Mouse (Mus musculus) limb, embryonic 15.5 days (tissue): ENCODE measurements around the gene Mogs. TPM values are rescaled to one million over a fixed set of nuclear protein-coding genes. Genes with fewer than 3 reads are reported as not detected.

Source experiments
- ATAC-seq: fragments of 200-750 bp; cut with Nextera tagmentation; 2 replicates; pipeline ENCODE4 v1.8.0; 2017; ENCODE audit warnings: low read depth, moderate TSS enrichment; ENCODE audit not compliant: insufficient number of reproducible peaks, low FRiP score, low TSS enrichment
- H3K27ac ChIP-seq: fragments of 300-500 bp; sonication (generic); 2 replicates; pipeline ENCODE4 v1.5.1; 2015; ENCODE audit warnings: moderate library complexity, mild to moderate bottlenecking, inconsistent platforms
- H3K27me3 ChIP-seq: fragments of 300-500 bp; sonication (generic); 2 replicates; pipeline ENCODE4 v1.6.1; 2015; ENCODE audit warnings: inconsistent platforms
- H3K36me3 ChIP-seq: fragments of 300-500 bp; sonication (generic); 2 replicates; pipeline ENCODE4 v1.6.1; 2015; ENCODE audit warnings: inconsistent platforms
- H3K4me1 ChIP-seq: fragments of 300-500 bp; sonication (generic); 2 replicates; pipeline ENCODE4 v1.6.1; 2015; ENCODE audit warnings: inconsistent platforms
- H3K4me2 ChIP-seq: fragments of 300-500 bp; sonication (generic); 2 replicates; pipeline ENCODE4 v1.6.1; 2015; ENCODE audit warnings: mild to moderate bottlenecking, inconsistent platforms
- H3K4me3 ChIP-seq: fragments of 300-500 bp; sonication (generic); 2 replicates; pipeline ENCODE4 v1.5.1; 2015; ENCODE audit warnings: mild to moderate bottlenecking, inconsistent platforms
- H3K9ac ChIP-seq: fragments of 300-500 bp; sonication (generic); 2 replicates; pipeline ENCODE4 v1.6.1; 2015; ENCODE audit warnings: inconsistent platforms
- H3K9me3 ChIP-seq: fragments of 300-500 bp; sonication (generic); 2 replicates; pipeline ENCODE4 v1.6.1; 2016; ENCODE audit warnings: inconsistent platforms
- WGBS: fragments of 180-500 bp; shearing (Covaris S2); methylation state at CpG from one replicate; pipeline ENCODE4 v1.1.7; 2015; 5-methylcytosine and 5-hydroxymethylcytosine counted together
- polyA plus RNA-seq: library from polyadenylated mRNA; unstranded; fragments of >200 nt; fragmentation: Nextera tagmentation; extraction: Ambion mirVana; gene quantifications from 2 replicates; pipeline ENCODE4 v1.2.1, GENCODE M21; 2015

Mogs gene
- polyA plus RNA-seq, 1 experiment from 2014 or later: 53.8 TPM

DNA sequence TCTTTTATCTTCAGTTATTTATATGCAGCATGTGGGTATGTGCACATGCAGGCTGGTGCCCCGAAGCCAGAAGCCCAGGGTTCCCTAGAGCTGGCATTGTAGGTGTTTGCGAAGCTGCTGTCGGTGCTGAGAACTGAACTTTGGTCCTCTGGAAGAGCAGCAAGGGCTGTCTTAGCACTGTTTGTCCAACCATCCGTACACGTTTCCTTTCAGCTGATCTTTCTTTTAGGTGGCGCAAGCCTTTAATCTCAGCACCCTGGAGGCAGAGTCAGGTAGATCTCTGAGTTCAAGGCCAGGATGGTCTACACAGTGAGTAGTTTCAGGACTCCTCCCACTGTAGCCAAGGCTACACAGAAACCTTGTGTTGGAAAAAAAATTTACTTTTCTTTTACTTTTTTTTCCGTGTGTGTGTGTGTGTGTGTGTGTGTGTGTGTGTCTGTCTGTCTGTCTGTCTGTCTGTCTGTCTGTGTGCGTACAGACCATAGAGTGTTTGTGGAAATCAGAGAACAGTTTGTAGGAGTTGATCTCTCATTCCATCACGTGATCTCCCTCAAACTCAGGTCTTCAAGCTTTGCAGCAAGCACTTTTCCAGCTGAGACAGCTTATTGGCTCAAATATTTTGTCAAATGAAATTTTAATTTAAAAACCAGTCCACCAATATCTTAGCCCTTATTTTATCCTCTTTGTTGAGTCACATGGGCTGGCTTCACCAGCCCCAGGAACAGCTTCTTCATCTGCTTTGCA, 17.1 kb downstream of the Mogs start:
- peaks cover 17% of the 10 kb centered on the region for H3K4me1 ChIP-seq
- no peak overlapping the region for H3K9ac ChIP-seq
- H3K27me3 ChIP-seq: no peaks in the 10 kb centered on the region
- no peak overlapping the region for H3K4me2 ChIP-seq
- H3K27ac ChIP-seq: no peak overlapping the region
- H3K4me3 ChIP-seq: no peak overlapping the region
- ATAC-seq: no peak
- WGBS: 79% methylated on average over 9 of the region's 9 CpGs
- no peaks in the 10 kb centered on the region for H3K36me3 ChIP-seq
- H3K9me3 ChIP-seq: no peaks in the 10 kb centered on the region

DNA sequence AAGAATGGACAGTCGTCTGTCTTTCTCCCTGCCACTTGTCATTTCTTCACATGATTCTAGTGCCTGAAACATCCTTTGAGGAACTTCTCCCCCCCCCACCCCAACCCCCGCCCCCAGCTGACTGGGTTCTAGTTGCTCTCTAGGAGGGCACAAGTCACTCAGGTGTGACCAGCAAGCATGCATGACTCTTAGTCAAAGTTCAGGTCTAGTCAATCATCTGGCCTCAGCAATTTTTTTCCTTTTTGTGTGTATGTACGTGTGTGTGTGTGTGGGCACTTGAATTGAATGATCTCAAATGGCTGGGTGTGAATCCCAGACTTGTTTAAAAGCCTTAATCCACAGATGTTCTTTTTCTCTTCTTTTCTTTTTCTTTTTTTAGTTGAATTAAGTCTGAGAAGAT, 18.9 kb downstream of the Mogs start:
- H3K4me2 ChIP-seq: no peak overlapping the region
- WGBS: 69% methylated on average over 3 of the region's 3 CpGs
- no peak overlapping the region for H3K9ac ChIP-seq
- peaks cover 32% of the 10 kb centered on the region for H3K4me1 ChIP-seq
- no peak for ATAC-seq
- no peaks in the 10 kb centered on the region for H3K9me3 ChIP-seq
- no peak overlapping the region for H3K4me3 ChIP-seq
- no peak overlapping the region for H3K27ac ChIP-seq
- H3K27me3 ChIP-seq: no peaks in the 10 kb centered on the region
- no peaks in the 10 kb centered on the region for H3K36me3 ChIP-seq

DNA sequence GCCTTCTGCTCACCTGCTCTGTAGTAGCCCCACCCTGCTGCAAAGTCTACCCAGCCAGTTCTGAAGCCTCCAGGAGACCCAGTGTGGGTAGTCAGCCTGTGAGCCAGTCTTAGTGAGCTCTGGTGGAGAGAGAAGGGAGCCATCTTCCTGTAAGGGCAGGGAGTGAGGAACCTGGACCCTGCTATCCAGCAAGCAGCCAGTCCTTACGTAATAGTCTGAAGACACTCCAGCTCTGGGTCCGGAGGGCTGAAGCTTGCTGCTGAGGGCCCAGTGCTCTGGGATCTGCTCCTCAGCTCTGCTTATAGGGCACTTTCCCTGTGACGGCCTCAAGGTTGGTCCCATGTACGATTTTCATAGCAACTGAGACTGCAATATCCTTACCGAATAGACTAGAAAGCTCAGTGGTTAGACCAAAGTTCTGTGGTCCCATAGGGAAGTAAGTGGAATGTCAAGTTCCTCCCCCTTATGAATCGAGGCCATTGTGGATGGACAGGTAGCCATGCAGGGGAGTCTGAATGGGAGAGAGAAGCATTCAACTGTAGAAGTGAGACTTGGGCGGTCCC, 19.7 kb downstream of the Mogs start, which contains the start of gene Rtkn:
TSS of gene Rtkn (plus strand) at position 513 of the 563 bp plus-strand sequence.
- H3K27me3 ChIP-seq: no peaks in the 10 kb centered on the region
- H3K36me3 ChIP-seq: peaks cover 4% of the 10 kb centered on the region; the same call in 1 of the 2 replicates
- peak within 1 kb of the TSS; percentile 81 for H3K4me2 ChIP-seq
- peaks cover 40% of the 10 kb centered on the region for H3K4me1 ChIP-seq
- no peaks in the 10 kb centered on the region for H3K9me3 ChIP-seq
- ATAC-seq: no peak
- peak within 1 kb of the TSS; percentile 54 for H3K4me3 ChIP-seq
- peak within 1 kb of the TSS; percentile 63 for H3K9ac ChIP-seq
- WGBS: 57% methylated on average over 7 of the region's 7 CpGs
- H3K27ac ChIP-seq: peak within 1 kb of the TSS; percentile 100

DNA sequence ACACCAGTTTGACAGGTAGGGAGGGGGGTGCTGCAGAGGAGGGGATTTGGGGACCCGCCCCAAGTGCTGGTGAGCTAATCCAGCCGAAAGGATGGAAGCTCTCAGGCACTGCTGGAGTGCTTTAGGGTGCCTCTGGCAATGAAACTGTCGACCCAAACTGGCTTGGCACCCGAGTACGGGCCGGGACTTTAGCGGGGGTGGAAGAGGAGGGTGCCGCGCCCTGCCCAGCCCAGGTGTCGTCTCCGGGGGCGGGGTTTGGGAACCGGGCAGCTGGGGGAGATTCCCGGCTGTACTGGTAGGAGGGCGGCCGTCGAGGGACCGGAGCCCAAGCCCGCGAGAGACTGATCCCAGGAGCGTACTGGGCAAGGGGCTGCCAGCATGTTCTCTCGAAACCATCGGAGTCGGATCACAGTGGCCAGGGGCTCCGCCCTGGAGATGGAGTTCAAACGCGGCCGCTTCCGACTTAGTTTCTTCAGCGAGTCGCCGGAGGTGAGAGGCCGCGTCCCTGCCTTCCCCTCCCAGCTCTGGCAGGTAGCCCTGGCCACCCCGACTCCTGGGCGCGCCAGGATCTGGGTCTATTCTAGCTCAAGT, 20.4 kb downstream of the Mogs start:
- Histone ChIP-seq H3K27me3 (no peaks in the 10 kb centered on the region), H3K4me3 (peak overlapping the region; percentile 54), H3K9ac (peak overlapping the region; percentile 63), H3K4me1 (peaks cover 45% of the 10 kb centered on the region), H3K36me3 (peaks cover 5% of the 10 kb centered on the region; the same call in 1 of the 2 replicates), H3K27ac (peak overlapping the region; percentile 100), H3K9me3 (no peaks in the 10 kb centered on the region), H3K4me2 (peak overlapping the region; percentile 81)
- 1% methylated on average over 36 of the region's 37 CpGs for WGBS
- ATAC-seq: no peak; the same call in 1 of the 2 replicates

DNA sequence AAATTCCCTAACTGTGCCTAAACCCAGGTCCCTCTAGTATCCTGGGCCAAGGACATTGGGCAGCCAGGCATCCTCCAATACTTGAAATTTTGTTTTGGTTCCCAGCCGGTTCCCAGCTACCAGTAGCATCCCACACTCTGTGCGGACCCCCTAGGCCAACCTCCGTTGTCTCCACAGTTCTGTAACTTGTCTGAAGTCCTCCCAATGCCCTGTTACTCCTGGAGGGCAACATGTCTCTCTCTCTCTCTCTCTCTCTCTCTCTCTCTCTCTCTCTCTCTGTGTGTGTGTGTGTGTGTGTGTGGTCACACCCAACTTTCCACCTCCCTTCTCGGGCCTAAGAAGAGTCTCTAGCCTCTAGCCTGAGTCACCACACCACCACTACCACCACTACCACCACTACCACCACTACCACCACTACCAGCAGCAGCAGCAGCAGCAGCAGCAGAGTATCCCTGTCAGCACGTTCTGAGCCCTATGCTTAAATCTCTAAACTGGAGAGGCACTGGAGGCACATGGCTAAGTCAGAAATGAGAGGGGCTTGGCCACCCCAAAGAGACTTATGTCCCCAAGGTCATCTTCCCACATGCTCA, 21.1 kb downstream of the Mogs start:
- peaks cover 49% of the 10 kb centered on the region for H3K4me1 ChIP-seq
- H3K9ac ChIP-seq: peak overlapping the region; percentile 63
- no peaks in the 10 kb centered on the region for H3K9me3 ChIP-seq
- peak overlapping the region; percentile 81 for H3K4me2 ChIP-seq
- 9% methylated on average over 5 of the region's 5 CpGs for WGBS
- peaks cover 5% of the 10 kb centered on the region; the same call in 1 of the 2 replicates for H3K36me3 ChIP-seq
- no peak for ATAC-seq
- H3K27ac ChIP-seq: peak overlapping the region; percentile 100
- H3K27me3 ChIP-seq: no peaks in the 10 kb centered on the region
- H3K4me3 ChIP-seq: peak overlapping the region; percentile 54

DNA sequence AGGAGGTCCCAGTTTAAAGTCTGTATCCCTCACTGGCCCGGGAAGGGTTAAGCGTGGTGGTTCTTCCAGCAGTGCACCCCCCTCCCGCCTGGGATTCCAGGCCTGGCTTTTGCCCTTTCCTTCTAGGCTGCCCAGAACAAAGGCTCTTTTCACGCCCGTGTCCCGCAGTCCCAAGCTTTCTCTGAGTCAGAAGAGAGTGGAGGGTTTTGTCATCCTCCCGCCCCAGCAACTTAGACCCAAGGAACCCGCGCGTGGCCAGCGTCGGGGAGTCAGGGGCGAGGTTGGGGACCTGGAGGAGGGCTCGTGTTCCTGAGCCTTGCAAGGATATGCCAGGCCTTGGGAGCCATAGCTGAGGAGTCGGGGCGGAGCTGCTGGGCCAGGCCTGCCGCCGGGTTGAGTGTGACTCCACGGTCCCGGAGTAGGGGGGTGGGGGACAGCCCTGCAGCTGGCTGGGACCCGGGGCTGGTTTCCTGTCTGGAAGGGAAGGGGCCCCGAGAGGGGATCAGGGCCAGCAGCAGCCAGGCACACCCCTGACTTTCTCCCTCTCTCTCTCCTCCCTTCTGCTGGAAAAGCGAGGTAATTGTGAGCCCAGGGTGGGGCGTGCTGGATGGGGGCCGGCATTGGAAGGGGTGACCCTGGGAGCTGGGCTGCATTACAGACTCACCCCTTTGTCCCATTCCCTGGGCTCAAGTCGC, 21.7 kb downstream of the Mogs start:
- peak overlapping the region; percentile 54 for H3K4me3 ChIP-seq
- H3K4me1 ChIP-seq: peaks cover 56% of the 10 kb centered on the region
- under 1% methylated on average over 26 of the region's 26 CpGs for WGBS
- H3K27ac ChIP-seq: peak overlapping the region; percentile 100
- H3K27me3 ChIP-seq: no peaks in the 10 kb centered on the region
- H3K36me3 ChIP-seq: peaks cover 5% of the 10 kb centered on the region; the same call in 1 of the 2 replicates
- H3K4me2 ChIP-seq: peak overlapping the region; percentile 81
- no peaks in the 10 kb centered on the region for H3K9me3 ChIP-seq
- peak; percentile 90 for ATAC-seq
- peak overlapping the region; percentile 63 for H3K9ac ChIP-seq

DNA sequence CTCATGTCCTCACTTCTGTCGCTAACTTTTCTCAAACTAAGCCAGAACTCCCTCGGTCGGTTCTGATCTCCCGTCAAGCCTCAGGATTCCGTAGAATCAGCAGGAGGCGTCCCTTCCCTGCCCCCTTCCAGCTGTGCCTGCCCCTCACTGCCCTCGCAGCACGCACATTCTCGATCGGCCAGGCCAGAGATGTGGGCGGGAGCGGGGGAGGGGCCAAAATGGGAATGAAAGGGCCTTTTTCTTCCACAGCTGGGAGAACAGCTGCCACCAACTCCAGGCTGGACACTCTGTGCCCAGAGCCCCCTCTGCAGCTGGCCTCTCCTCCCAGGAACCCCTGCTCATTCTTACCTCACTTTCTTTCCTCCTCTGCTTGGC, 22.3 kb downstream of the Mogs start:
- H3K27ac ChIP-seq: peak overlapping the region; percentile 100
- H3K27me3 ChIP-seq: no peaks in the 10 kb centered on the region
- peak overlapping the region; percentile 81 for H3K4me2 ChIP-seq
- peak overlapping the region; percentile 54 for H3K4me3 ChIP-seq
- H3K9me3 ChIP-seq: no peaks in the 10 kb centered on the region
- H3K36me3 ChIP-seq: peaks cover 5% of the 10 kb centered on the region; the same call in 1 of the 2 replicates
- ATAC-seq: peak; percentile 87
- H3K4me1 ChIP-seq: peaks cover 61% of the 10 kb centered on the region
- H3K9ac ChIP-seq: peak overlapping the region; percentile 63
- WGBS: 0% methylated on average over 12 of the region's 12 CpGs

DNA sequence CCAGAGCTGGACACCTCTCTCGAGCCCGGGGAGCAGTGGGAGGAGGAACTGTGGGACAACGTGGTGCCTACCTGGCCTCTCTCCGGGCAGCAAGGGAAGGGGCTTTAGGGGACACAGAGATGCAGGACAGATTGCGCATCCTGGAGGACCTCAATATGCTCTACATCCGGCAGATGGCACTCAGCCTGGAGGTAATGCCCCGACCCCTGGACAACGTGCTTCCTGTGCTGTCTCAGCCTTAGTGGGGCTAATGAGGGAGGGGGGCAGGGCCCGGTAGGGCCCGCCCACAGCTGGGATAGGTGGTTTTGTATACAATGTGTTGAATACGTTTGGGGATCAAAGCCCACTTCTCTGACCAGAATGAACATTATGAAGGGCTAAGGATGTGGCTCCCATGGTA, 22.8 kb downstream of the Mogs start:
- peak overlapping the region; percentile 100 for H3K27ac ChIP-seq
- H3K9ac ChIP-seq: peak overlapping the region; percentile 63
- ATAC-seq: no peak
- H3K4me1 ChIP-seq: peaks cover 66% of the 10 kb centered on the region
- H3K4me3 ChIP-seq: peak overlapping the region; percentile 54
- H3K36me3 ChIP-seq: peaks cover 5% of the 10 kb centered on the region; the same call in 1 of the 2 replicates
- WGBS: under 1% methylated on average over 11 of the region's 11 CpGs
- no peaks in the 10 kb centered on the region for H3K27me3 ChIP-seq
- H3K4me2 ChIP-seq: peak overlapping the region; percentile 81
- no peaks in the 10 kb centered on the region for H3K9me3 ChIP-seq

DNA sequence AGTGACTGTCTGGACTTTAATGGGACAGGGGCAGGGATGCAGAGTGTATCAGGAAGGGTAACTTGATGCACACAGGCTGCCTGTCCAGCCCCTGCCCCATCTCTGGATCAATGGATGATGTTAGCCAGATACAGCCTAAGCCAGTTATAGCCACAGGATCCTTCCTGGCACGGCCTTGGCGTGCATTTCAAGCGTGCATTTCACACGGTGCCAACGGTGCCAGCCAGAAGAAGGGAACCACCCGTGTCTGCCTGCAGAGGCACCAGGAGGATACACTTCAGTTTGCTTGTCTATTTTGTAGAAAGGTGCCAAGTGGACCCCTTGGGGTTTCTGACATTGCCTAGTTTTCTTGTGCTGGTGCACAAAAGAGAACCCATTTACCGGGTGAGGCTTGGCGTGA, 24.7 kb downstream of the Mogs start:
- no peak overlapping the region for H3K4me2 ChIP-seq
- no peak overlapping the region for H3K27ac ChIP-seq
- ATAC-seq: no peak
- 87% methylated on average over 8 of the region's 8 CpGs for WGBS
- no peaks in the 10 kb centered on the region for H3K27me3 ChIP-seq
- H3K9ac ChIP-seq: no peak overlapping the region
- H3K4me3 ChIP-seq: no peak overlapping the region
- H3K4me1 ChIP-seq: peaks cover 69% of the 10 kb centered on the region
- peaks cover 8% of the 10 kb centered on the region; the same call in 1 of the 2 replicates for H3K36me3 ChIP-seq
- H3K9me3 ChIP-seq: no peaks in the 10 kb centered on the region

DNA sequence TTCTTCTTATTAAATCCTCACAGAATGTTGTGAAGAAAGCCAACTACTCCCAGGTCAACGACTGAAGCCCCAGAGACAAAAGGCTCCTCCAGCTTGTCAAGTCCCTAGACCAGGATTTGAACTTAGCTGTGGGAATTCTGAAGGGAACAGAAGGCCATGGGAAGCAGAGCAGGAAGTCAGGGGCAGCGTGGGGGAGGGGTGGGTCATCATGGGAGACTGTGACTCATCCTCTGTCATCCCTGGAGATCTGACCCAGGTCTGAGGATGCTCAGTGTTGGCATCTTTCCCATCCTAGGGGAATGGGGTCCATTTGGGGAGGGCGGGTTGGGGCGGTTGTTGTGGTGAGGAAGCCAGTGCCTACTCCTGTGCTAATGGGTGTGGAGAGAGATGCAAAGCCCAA, 26.3 kb downstream of the Mogs start:
- WGBS: 44% methylated on average over 4 of the region's 4 CpGs
- Histone ChIP-seq H3K4me1 (peaks cover 60% of the 10 kb centered on the region), H3K27me3 (no peaks in the 10 kb centered on the region), H3K27ac (peak overlapping the region; percentile 72; the same call in 1 of the 2 replicates), H3K4me3 (peak overlapping the region; percentile 30; the same call in 1 of the 2 replicates), H3K36me3 (peaks cover 19% of the 10 kb centered on the region), H3K9ac (peak overlapping the region; percentile 18; the same call in 1 of the 2 replicates), H3K4me2 (peak overlapping the region; percentile 55), H3K9me3 (no peaks in the 10 kb centered on the region)
- ATAC-seq: no peak

DNA sequence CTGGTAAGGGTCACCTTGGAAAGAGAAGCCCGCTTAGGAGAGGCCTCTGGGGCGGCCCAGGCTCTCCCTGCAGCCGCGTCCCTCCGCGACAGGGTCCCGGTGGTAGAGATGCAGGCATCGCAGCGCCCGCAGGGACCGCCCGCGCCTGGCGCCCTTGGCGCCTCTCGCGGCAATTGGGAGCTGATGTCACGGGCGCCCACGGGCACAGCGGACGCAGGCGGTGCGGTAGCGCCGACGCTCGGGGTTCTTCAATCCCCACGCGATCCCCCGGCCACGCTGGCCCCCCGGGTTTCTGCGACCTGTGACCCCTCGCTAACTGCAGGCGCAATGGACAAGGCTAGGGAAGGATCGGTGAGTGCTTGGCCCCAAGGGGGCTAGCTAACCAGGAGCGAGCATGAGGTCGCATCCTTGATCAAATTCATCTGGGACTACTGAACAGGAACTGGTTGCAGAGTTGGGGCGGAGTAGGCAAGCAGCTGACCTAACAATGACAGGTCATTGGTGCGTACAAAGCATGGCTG, 27.0 kb downstream of the Mogs start:
- Histone ChIP-seq H3K36me3 (peaks cover 25% of the 10 kb centered on the region), H3K4me3 (peak overlapping the region; percentile 30), H3K4me1 (peaks cover 60% of the 10 kb centered on the region), H3K27me3 (no peaks in the 10 kb centered on the region), H3K27ac (peak overlapping the region; percentile 72), H3K9me3 (no peaks in the 10 kb centered on the region), H3K9ac (peak overlapping the region; percentile 18; the same call in 1 of the 2 replicates), H3K4me2 (peak overlapping the region; percentile 55)
- WGBS: 7% methylated on average over 41 of the region's 41 CpGs
- ATAC-seq: no peak
